Mouse (Mus musculus) heart, embryonic 10.5 days (tissue): Measurements from ENCODE around the gene Reps1. TPM values are rescaled to one million over a fixed set of nuclear protein-coding genes. Genes with fewer than 3 reads are reported as not detected.
"Not testable (repeated sequence)": the region's sequence is repeated elsewhere in the genome, so short reads cannot be mapped to it uniquely, and the experiment has no call there.

Experiments
- DNase-seq: peaks from one replicate; pipeline ENCODE4 v3.0.0-alpha.2; 2017; ENCODE audit warnings: low spot score
- H3K27ac ChIP-seq: fragments of 300-500 bp; sonication (generic); 2 replicates; pipeline ENCODE4 v1.5.1; 2016; ENCODE audit warnings: mild to moderate bottlenecking
- H3K27me3 ChIP-seq: fragments of 300-500 bp; sonication (generic); 2 replicates; pipeline ENCODE4 v1.6.1; 2016; ENCODE audit warnings: mild to moderate bottlenecking; ENCODE audit not compliant: poor library complexity, insufficient read depth, severe bottlenecking
- H3K36me3 ChIP-seq: fragments of 300-500 bp; sonication (generic); 2 replicates; pipeline ENCODE4 v1.6.1; 2016; ENCODE audit warnings: mild to moderate bottlenecking, moderate library complexity
- H3K4me1 ChIP-seq: fragments of 300-500 bp; sonication (generic); 2 replicates; pipeline ENCODE4 v1.6.1; 2016; ENCODE audit warnings: mild to moderate bottlenecking
- H3K4me3 ChIP-seq: fragments of 300-500 bp; sonication (generic); 2 replicates; pipeline ENCODE4 v1.5.1; 2016; ENCODE audit warnings: mild to moderate bottlenecking, moderate library complexity
- H3K9me3 ChIP-seq: fragments of 300-500 bp; sonication (generic); 2 replicates; pipeline ENCODE4 v1.6.1; 2016; ENCODE audit warnings: mild to moderate bottlenecking, moderate library complexity
- WGBS: fragments of 180-500 bp; shearing (Covaris S2); methylation state at CpG from one replicate; pipeline ENCODE4 v1.1.7; 2016; 5-methylcytosine and 5-hydroxymethylcytosine counted together
- polyA plus RNA-seq: library from polyadenylated mRNA; unstranded; fragments of >200 nt; fragmentation: Nextera tagmentation; extraction: Ambion mirVana; gene quantifications from 2 replicates; pipeline ENCODE4 v1.2.1, GENCODE M21; 2016

The Reps1 gene
- polyA plus RNA-seq, 1 experiment from 2014 or later, result 10.6 TPM

DNA sequence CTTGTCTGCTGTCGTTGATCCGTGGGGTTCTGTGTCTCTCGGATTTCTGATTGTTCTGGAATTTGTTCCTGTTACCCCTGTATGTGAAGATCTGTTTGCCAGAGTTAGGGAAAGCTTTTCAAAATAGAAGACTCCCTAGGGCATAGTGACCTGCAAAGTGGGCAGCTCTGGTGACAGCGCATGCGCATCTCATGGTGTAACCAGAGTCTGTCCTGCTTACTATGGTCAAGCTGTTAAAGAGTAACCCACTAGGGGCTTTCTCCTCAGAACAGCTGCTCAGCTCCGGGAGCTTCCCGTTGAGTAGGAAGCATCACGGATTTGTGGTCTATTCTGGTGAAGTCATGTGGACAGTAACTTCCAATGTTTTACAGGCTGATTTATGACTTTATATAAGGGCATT is 62.7 kb downstream of the Reps1 start:
- Histone ChIP-seq H3K4me3 (no peak overlapping the region), H3K27ac (no peak overlapping the region), H3K9me3 (no peaks in the 10 kb centered on the region), H3K4me1 (no peaks in the 10 kb centered on the region), H3K27me3 (no peaks in the 10 kb centered on the region), H3K36me3 (peaks cover 77% of the 10 kb centered on the region)
- no peak for DNase-seq
- 87% methylated on average over 8 of the region's 8 CpGs for WGBS

- peaks cover 10% of the 10 kb centered on the region; the same call in 1 of the 2 replicates for H3K36me3 ChIP-seq
- no peak for DNase-seq
- H3K4me1 ChIP-seq, result no peaks in the 10 kb centered on the region
- 92% methylated on average over 5 of the region's 5 CpGs for WGBS
- no peaks in the 10 kb centered on the region for H3K9me3 ChIP-seq
- no peak overlapping the region for H3K4me3 ChIP-seq
- no peak overlapping the region for H3K27ac ChIP-seq
- H3K27me3 ChIP-seq, result no peaks in the 10 kb centered on the region
These were observed 74.6 kb downstream of the Reps1 start for GRCm38 (mm10) chr10:18130276-18130675.

DNA sequence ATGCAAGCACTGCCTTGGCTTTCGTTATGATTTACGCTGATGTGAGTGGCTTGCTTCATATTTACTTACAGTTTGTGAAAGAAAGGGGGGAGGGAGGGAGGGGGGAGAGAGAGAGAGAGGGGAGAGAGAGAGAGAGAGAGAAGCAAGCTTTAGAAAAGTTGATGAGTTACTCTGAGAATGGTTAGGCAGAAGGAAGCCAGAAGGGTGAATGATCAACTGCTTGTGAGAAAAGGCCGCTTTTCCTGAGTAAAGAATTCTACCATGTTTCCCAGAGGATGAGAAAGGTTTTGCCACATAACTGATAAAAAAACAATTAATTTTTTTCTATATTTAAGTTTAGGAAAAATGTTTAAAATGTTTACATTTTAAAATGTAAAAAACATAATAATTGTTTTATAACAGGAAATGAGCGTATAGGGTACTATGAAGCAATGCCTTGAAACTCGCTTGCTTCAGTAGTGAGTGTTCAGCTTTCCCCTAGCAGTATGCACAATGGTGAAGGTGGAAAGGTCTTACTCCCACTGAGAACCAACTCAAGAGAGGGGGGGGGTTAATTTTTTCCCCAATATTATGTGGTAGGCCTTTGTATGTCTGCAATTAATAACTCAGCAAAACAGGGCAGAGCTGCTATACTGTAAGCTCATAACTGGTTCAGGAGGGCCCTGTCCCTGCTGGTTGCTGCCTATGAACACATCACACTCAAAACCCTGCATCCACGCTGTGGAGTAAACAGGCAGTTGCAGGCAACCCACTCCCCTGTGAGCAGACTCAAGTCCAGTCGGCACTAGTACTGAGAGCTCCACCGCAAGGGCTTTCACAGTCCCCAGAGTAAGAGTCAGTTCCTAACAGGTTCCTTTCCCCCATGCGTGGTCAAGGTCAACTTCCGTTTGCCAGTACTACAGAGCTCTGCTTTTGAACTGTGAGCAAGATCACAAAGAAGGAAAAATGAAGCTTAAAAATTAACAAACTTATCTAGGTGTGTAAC is 76.3 kb downstream of the Reps1 start:
- no peak for DNase-seq
- WGBS, result 81% methylated on average over 10 of the region's 10 CpGs
- Histone ChIP-seq H3K36me3 (peaks cover 3% of the 10 kb centered on the region; the same call in 1 of the 2 replicates), H3K27me3 (no peaks in the 10 kb centered on the region), H3K27ac (no peak overlapping the region), H3K4me3 (no peak overlapping the region), H3K9me3 (no peaks in the 10 kb centered on the region), H3K4me1 (no peaks in the 10 kb centered on the region)

GRCm38 (mm10) chr10:18138853-18139503 is 83.3 kb downstream of the Reps1 start:
- peak overlapping the region; percentile 20; the same call in 1 of the 2 replicates for H3K4me3 ChIP-seq
- not testable (repeated sequence) for H3K27ac ChIP-seq, H3K9me3 ChIP-seq, H3K36me3 ChIP-seq, DNase-seq, H3K4me1 ChIP-seq, H3K27me3 ChIP-seq
- WGBS, result 85% methylated on average over 14 of the region's 26 CpGs

GRCm38 (mm10) chr10:18139615-18140014 is 84.0 kb downstream of the Reps1 start:
- Histone ChIP-seq H3K4me1 (no peaks in the 10 kb centered on the region), H3K27ac (no peak overlapping the region), H3K4me3 (peak overlapping the region; percentile 20), H3K27me3 (no peaks in the 10 kb centered on the region), H3K36me3 (no peaks in the 10 kb centered on the region), H3K9me3 (no peaks in the 10 kb centered on the region)
- no peak for DNase-seq
- WGBS, result 79% methylated on average over 5 of the region's 5 CpGs

- no peak for DNase-seq
- H3K4me3 ChIP-seq, result no peak overlapping the region
- no peak overlapping the region for H3K27ac ChIP-seq
- no peaks in the 10 kb centered on the region for H3K36me3 ChIP-seq
- no peaks in the 10 kb centered on the region for H3K4me1 ChIP-seq
- 86% methylated on average over 2 of the region's 2 CpGs for WGBS
- H3K27me3 ChIP-seq, result no peaks in the 10 kb centered on the region
- H3K9me3 ChIP-seq, result no peaks in the 10 kb centered on the region
These were observed 85.7 kb downstream of the Reps1 start for GRCm38 (mm10) chr10:18141389-18141788.

DNA sequence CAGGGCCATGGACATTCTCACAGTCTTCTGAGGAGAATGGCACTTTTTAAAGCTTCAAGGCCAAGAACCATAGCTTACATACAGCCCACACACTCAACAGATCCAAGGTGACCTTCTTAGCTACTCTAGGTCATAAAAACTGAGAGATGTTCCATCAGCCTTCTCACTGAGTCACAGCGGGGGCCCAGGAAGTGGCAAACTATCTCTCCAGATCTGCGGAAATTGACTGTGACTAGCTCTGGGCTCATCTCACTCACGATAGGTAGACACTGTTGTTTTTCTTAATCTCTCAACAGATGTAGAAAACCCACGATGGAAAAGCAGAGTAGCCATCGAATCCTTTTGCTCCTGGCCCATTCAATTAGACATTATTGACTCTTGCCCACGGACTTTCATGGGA is 86.6 kb downstream of the Reps1 start:
- WGBS, result 81% methylated on average over 6 of the region's 6 CpGs
- Histone ChIP-seq H3K4me3 (no peak overlapping the region), H3K36me3 (no peaks in the 10 kb centered on the region), H3K27me3 (no peaks in the 10 kb centered on the region), H3K4me1 (no peaks in the 10 kb centered on the region), H3K27ac (no peak overlapping the region), H3K9me3 (no peaks in the 10 kb centered on the region)
- no peak for DNase-seq

GRCm38 (mm10) chr10:18147224-18147623 is 91.6 kb downstream of the Reps1 start:
- H3K9me3 ChIP-seq, result no peaks in the 10 kb centered on the region
- no peaks in the 10 kb centered on the region for H3K36me3 ChIP-seq
- H3K27me3 ChIP-seq, result no peaks in the 10 kb centered on the region
- H3K27ac ChIP-seq, result no peak overlapping the region
- WGBS, result 73% methylated on average over 3 of the region's 3 CpGs
- no peaks in the 10 kb centered on the region for H3K4me1 ChIP-seq
- DNase-seq, result no peak
- H3K4me3 ChIP-seq, result no peak overlapping the region

GRCm38 (mm10) chr10:18162435-18162971 is 106.8 kb downstream of the Reps1 start:
- no peak overlapping the region for H3K4me3 ChIP-seq
- H3K27me3 ChIP-seq, result no peaks in the 10 kb centered on the region
- peaks cover 11% of the 10 kb centered on the region for H3K4me1 ChIP-seq
- 0 out of 2 replicates have a peak, but pooled peaks cover 3% of the 10 kb centered on the region for H3K9me3 ChIP-seq
- H3K27ac ChIP-seq, result peak overlapping the region; percentile 62; the same call in 1 of the 2 replicates
- WGBS, result 60% methylated on average over 7 of the region's 7 CpGs
- H3K36me3 ChIP-seq, result no peaks in the 10 kb centered on the region
- no peak for DNase-seq

Other genes with a start within 250 kb of the Reps1 start
- 2.9 TPM in 2 replicates for gene Heca, start 107.8 kb upstream of the Reps1 start, polyA plus RNA-seq
- gene Abracl, start 32.6 kb upstream of the Reps1 start, polyA plus RNA-seq, result 190 and 216 TPM in 2 replicates
- 0.21 and 0.34 TPM in 2 replicates for gene Ect2l, start 155.0 kb downstream of the Reps1 start, polyA plus RNA-seq
- 7.7 and 8.0 TPM in 2 replicates for gene Ccdc28a, start 179.1 kb downstream of the Reps1 start, polyA plus RNA-seq